Mouse (Mus musculus) brain, adult 2 months (tissue): ENCODE data around the gene Derl2.

Experiments used
- DNase-seq: peaks from one replicate; pipeline ENCODE4 v3.0.0; 2011; ENCODE audit warnings: low read depth, low spot score

The Derl2 gene

GRCm38 (mm10) chr11:71019201-71020068 lies at the start of gene Derl2, which contains the start of gene Mis12:
TSS of gene Derl2 (minus strand) at chr11:71019841.
TSS of gene Mis12 (plus strand) at chr11:71019611.
- peak; percentile 100 for DNase-seq

- peak; percentile 71 for DNase-seq
Measured at GRCm38 (mm10) chr11:71052554-71052953, 32.9 kb upstream of the Derl2 start.

GRCm38 (mm10) chr11:71039526-71040298 lies 20.1 kb upstream of the Derl2 start:
- no peak for DNase-seq

GRCm38 (mm10) chr11:71033163-71033761 lies 13.6 kb upstream of the Derl2 start, which contains the start of gene 6330403K07Rik:
TSS of gene 6330403K07Rik (minus strand) at chr11:71033513.
- peak; percentile 95 for DNase-seq

- DNase-seq, result peak; percentile 77
Measured at GRCm38 (mm10) chr11:71032491-71033162, 13.0 kb upstream of the Derl2 start.

GRCm38 (mm10) chr11:71032070-71032469 lies 12.4 kb upstream of the Derl2 start:
- no peak for DNase-seq

- DNase-seq, result peak; percentile 23
Measured at GRCm38 (mm10) chr11:71029403-71030118, 9.9 kb upstream of the Derl2 start.

GRCm38 (mm10) chr11:71028280-71028679 lies 8.6 kb upstream of the Derl2 start:
- DNase-seq, result no peak

- no peak for DNase-seq
Measured at GRCm38 (mm10) chr11:71018416-71019200, 1.0 kb downstream of the Derl2 start.

GRCm38 (mm10) chr11:71017051-71017450 lies 2.6 kb downstream of the Derl2 start:
- DNase-seq, result no peak

GRCm38 (mm10) chr11:71012743-71013142 lies 6.9 kb downstream of the Derl2 start:
- no peak for DNase-seq

- no peak for DNase-seq
Measured at GRCm38 (mm10) chr11:71008321-71008720, 11.3 kb downstream of the Derl2 start.

GRCm38 (mm10) chr11:71007831-71008230 lies 11.8 kb downstream of the Derl2 start:
- DNase-seq, result no peak

- no peak for DNase-seq
Measured at GRCm38 (mm10) chr11:71007026-71007425, 12.6 kb downstream of the Derl2 start.

- DNase-seq, result peak; percentile 31
Measured at GRCm38 (mm10) chr11:71005046-71005445, 14.6 kb downstream of the Derl2 start.

- DNase-seq, result peak; percentile 100
Measured at GRCm38 (mm10) chr11:71004316-71004773, 15.3 kb downstream of the Derl2 start, which contains the start of gene Dhx33. TSS of gene Dhx33 (minus strand) at chr11:71004437.

GRCm38 (mm10) chr11:71003611-71004315 lies 15.9 kb downstream of the Derl2 start:
- DNase-seq, result peak; percentile 31

- peak; percentile 65 for DNase-seq
Measured at GRCm38 (mm10) chr11:71001167-71001566, 18.5 kb downstream of the Derl2 start.
